Mouse (Mus musculus): ENCODE data around the gene Lrrc73. TPM values are rescaled to one million over a fixed set of nuclear protein-coding genes. Genes with fewer than 3 reads are reported as not detected.

Lrrc73 gene
- total RNA-seq, 2 experiments from 2014 or later, result 91.0 to 98.8 TPM

DNA sequence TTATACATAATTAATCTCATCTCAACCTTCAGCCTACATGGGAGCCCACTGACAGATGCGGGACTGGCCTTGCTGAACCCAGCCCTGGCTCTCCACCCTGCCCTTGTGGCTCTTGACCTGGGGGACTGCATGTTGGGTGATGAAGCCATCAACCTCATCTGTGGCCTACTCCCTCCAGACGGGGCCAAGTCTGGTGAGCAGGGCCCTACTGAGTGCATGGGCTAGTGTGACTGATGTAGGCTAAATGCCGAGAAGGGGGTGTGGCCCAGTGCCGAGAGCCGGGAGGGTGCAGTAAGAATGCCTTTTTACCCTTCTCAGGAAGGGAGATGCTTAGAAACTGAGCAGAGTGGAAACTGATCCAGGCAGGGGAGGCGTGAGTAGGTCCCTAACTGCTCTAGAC, 1.8 kb downstream of the Lrrc73 start:
- intact Hi-C loops (cut with DNase I), result no loop called here
- no peak for DNase-seq (ENCODE audit: low spot score in 2 of 2)

DNA sequence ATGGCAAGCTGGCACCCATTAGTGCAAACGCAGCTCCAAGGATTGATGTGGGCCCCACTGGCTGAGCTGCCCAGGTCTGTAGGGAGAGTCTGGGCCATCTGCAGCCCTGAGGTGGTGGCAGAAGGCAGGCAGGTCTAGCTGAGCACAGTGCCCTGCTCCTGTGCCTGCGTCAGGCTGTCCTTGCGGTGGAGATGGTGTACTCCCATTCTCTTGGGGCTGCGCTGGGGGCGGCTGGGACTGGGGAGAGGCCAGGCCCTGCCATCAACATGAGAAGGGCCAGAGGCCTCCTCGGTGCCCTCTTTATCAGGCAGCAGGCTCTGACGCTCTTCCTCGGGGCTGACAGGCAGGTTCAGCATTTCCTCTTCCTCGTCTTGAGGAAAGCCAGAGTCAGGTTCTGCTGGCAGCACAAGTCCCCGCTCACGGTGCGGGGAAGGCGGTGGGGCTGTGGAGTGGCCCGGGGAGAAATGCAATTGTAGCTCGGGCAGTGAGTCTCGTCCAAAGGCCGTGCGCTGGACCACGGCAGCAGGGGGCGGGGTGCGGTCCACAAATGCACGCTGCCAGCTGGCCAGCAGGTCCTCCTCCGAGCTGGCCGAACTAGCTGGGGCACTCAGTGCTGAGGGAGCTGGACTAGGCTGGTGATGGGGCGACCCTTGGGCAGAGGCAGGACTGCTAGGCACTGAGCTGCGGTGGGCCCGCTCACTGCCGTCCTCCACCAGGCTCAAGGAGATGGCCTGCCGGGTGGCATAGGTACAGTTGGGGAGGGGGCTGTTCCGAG, 5.1 kb downstream of the Lrrc73 start:
- DNase-seq (ENCODE audit: low spot score in 2 of 2), result no peak
- intact Hi-C loops (cut with DNase I), result no loop called here

- intact Hi-C loops (cut with DNase I), result no loop called here
- DNase-seq (ENCODE audit: low spot score in 2 of 2), result no peak
Measured at GRCm38 (mm10) chr17:46259675-46260074, 6.3 kb downstream of the Lrrc73 start.

DNA sequence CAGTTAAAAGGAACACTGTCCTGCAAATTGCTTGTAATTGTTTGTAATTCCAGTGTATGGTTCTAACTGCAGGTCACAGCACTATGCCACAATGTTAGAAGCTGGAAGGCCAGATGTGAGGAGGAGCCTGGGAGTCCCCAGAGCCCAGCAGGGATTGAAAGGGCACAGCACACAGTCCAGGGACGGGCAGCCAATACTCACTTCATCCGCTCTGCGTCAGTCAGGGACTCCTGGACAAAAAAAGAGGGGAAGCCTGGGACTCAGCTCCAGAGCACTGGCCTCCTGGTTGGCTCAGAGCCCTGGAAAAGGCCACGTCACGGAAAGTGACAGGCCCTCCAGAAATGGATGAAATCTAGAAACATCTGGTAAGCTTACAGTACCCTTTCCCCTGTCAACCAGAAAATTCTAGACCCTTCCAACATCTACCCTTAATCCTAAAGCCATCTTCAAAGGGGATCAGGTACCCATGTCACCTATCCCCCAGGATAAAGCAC, 8.9 kb downstream of the Lrrc73 start:
- intact Hi-C loops (cut with DNase I), result no loop called here
- DNase-seq (ENCODE audit: low spot score in 2 of 2), result no peak

- intact Hi-C loops (cut with DNase I), result loop anchor here (5.0 kb wide), 1 partner anchor 122 kb away; no protein-coding TSS in a partner anchor
- DNase-seq (ENCODE audit: low spot score in 2 of 2), result no peak
Measured at GRCm38 (mm10) chr17:46265502-46265901, 12.2 kb downstream of the Lrrc73 start.

DNA sequence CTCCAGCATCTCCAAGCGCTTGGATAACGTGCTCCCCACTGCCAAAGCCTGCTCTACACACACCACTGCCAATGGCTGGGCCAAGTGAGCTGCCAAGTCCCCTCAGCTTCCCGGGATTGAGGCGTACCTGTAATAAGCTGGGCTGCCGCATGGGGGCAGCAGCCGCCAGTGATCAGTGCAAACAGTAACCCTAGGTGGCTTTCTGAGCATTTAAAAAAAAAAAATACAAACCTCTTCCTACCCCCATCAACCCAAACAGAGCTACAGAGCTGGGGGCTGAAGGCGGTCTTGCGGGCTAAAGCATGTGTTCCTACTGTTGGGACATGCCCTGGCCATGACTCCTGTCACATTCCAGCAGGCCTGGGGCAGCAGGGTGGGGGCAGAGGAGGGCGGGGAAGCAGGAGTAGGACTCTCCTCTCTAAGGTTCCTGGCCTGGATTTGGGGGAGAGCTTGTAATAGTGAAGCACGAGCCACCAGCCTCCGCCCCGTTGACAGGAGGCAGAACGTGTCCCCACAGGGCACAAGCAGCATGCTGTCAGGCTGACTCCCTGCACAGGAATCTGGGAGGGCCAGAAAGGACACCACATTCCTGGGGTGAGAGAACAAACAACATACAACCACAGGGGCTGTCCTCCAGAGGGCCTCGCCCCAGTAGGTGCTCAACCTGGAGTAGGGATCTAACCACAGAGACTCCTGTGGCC, 12.7 kb downstream of the Lrrc73 start:
- intact Hi-C loops (cut with DNase I), result loop anchor here (2.0 to 5.0 kb wide), 2 partner anchors 33 to 121 kb away; no protein-coding TSS in a partner anchor
- peak; percentile 88 to 89 for DNase-seq (ENCODE audit: low spot score in 2 of 2)

GRCm38 (mm10) chr17:46266986-46267385, 13.7 kb downstream of the Lrrc73 start:
- DNase-seq (ENCODE audit: low spot score in 2 of 2), result no peak
- intact Hi-C loops (cut with DNase I), result loop anchor here (2.0 to 5.0 kb wide), 2 partner anchors 32 to 120 kb away; no protein-coding TSS in a partner anchor

GRCm38 (mm10) chr17:46267511-46267910, 14.2 kb downstream of the Lrrc73 start:
- DNase-seq (ENCODE audit: low spot score in 2 of 2), result no peak
- intact Hi-C loops (cut with DNase I), result loop anchor here (2.0 to 5.0 kb wide), 2 partner anchors 31 to 120 kb away; no protein-coding TSS in a partner anchor

GRCm38 (mm10) chr17:46268026-46268720, 14.8 kb downstream of the Lrrc73 start:
- no peak for DNase-seq (ENCODE audit: low spot score in 2 of 2)
- intact Hi-C loops (cut with DNase I), result loop anchor here (5.0 kb wide), 1 partner anchor 119 kb away; no protein-coding TSS in a partner anchor

GRCm38 (mm10) chr17:46269771-46270534, 16.6 kb downstream of the Lrrc73 start:
- DNase-seq (ENCODE audit: low spot score in 2 of 2), result no peak
- intact Hi-C loops (cut with DNase I), result loop anchor here (5.0 kb wide), 1 partner anchor 117 kb away; no protein-coding TSS in a partner anchor

GRCm38 (mm10) chr17:46272058-46272457, 18.7 kb downstream of the Lrrc73 start:
- intact Hi-C loops (cut with DNase I), result no loop called here
- no peak for DNase-seq (ENCODE audit: low spot score in 2 of 2)

- intact Hi-C loops (cut with DNase I), result no loop called here
Measured at GRCm38 (mm10) chr17:46272675-46273074, 19.3 kb downstream of the Lrrc73 start.

DNA sequence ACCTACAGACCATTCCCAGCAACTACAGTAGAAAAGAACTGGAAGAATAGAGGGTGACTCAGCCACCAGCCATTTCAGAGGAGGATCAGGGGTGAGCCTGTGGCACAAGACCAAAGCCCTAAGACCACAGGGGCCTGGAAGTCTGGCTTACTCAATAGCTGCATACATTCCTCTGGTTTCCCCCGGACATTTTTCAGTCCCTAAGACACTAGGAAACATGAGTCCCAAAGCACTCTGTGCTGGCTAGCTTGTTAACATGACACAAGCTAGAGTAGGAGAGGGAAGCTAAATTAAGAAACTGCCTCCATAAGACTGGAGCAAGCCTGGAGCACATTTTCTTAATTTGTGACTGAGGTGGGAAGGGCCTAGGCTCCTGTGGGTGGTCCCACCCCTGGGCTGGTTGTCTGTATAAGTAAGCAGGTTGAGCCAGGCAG, 20.5 kb downstream of the Lrrc73 start:
- no peak for DNase-seq (ENCODE audit: low spot score in 2 of 2)
- intact Hi-C loops (cut with DNase I), result no loop called here

More at GRCm38 (mm10) chr17:46272675-46273074, 19.3 kb downstream of the Lrrc73 start:
- no peak for DNase-seq (ENCODE audit: low spot score in 2 of 2)

DNA sequence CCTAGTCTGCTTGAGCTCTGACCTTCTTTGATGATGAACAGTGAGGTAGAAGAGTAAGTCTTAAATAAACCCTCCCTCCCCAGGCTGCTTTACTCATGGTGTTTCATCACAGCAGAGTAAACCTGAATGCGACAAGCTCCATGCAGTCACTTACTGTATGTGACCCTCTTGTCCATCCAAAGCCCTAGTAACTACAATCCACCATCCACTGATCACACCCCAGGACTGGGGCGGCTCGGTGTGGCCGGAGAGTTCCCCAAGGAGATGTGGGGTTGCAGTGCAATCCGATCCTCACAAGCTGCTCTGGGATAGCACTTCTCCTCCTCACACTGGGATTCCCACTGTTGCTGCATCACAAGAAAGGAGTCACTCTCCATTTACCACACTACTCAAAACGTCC, 21.1 kb downstream of the Lrrc73 start:
- no peak for DNase-seq (ENCODE audit: low spot score in 2 of 2)
- intact Hi-C loops (cut with DNase I), result no loop called here

DNA sequence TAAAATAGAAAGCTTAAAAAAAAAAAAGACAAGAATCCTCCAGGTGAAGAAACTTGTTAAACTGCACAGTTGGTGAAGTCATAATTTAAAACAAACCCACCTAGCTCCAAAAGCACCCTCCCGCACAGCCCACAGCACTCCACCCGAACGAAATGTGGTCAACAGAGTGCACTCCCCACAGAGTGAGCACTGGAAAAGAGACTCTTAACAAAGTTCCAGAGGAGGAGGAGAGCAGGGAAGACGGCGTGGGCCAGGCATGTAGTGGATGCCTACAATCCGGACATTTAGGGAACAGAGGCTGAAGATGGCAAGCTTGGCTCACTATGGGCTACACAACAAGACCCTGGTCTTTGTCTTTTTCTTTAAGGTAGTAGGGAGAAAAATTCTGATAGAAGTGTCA, 21.7 kb downstream of the Lrrc73 start:
- intact Hi-C loops (cut with DNase I), result no loop called here
- DNase-seq (ENCODE audit: low spot score in 2 of 2), result no peak

DNA sequence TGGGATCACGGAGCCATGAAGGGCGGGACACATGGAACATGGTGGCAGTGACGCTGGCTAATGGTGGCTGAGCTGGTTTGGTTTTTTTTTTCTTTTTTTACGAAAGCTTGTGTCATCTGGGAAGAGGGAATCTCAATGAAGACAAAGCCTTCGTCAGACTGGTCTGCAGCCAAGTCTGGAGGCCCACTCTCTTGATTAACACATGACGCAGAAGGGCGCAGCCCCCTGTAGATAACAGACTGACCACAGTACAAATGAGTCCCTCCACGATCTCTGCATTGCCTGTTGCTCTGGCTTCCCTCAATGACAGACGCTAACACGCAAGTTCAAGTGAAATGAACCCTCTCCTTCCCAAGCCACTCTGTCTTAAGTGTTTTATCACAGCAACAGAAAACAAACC, 22.2 kb downstream of the Lrrc73 start:
- intact Hi-C loops (cut with DNase I), result no loop called here
- DNase-seq (ENCODE audit: low spot score in 2 of 2), result no peak

DNA sequence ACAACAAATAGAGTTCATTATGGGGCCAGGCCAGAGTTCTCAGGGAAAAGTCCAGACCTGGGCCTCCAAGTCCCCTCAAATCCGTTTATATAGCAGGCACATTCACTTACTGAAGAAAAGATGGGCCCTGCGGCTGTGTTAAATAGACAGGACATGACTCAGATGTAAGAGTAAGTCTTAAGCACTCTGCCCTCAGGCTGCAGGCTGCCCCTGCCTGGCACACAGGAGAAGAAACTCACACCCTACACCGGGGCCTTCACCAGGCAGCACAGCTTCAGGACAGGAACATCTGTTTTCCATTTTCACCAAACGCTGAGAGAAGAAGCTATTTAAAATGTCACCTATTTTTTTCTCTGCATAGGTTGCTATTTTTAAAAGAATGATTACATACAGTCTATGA, 24.3 kb downstream of the Lrrc73 start:
- intact Hi-C loops (cut with DNase I), result no loop called here

DNA sequence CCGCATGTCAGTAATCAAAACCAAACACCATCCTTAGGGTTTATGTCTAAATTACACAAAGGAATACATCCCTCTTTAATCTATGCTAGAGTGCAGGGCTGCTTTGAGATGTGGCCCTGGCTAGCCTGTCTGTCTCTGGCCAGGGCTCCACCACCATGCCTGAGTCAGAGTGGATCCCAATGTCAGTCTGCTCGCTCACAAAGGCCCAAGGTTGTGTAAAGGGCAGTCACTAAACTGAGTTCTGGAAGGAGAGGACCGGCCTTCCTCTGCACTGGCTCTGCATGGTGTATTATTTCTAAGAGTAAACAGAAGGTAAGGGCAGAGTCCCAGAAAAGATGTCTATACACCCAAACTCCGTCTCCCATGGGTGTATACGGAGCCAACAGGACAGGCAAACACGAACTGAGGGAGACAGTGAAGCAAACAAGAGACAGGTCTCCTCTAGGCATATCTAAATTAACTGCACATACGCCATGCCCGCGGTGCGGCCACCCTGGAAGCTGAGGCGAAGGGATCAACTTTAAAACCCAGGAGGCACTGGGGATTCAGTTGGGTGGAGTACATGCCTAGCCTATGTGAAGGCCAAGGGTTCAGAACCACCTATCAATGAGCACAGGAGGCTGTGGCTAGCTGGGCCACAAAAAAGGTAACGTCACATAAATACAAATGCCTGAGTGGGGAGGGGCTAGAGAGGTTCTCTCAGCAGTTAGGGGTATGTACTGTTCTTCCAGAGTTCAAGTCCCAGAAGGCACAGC, 24.9 kb downstream of the Lrrc73 start:
- DNase-seq (ENCODE audit: low spot score in 2 of 2), result no peak
- intact Hi-C loops (cut with DNase I), result no loop called here

More for the DNA sequence above, 24.3 kb downstream of the Lrrc73 start:
- no peak for DNase-seq (ENCODE audit: low spot score in 2 of 2)

Measured in left cerebral cortex, postnatal 14 days (tissue).